Mouse (Mus musculus) inflammation-experienced regulatory T-cells, adult 6 months (primary cell): ENCODE measurements around the gene Otulin. TPM values are rescaled to one million over a fixed set of nuclear protein-coding genes. Genes with fewer than 3 reads are reported as not detected.

ENCODE experiments used
- ATAC-seq: one replicate; pipeline ENCODE4 v1.8.0; 2017
- polyA plus RNA-seq, 3 experiments: library from polyadenylated mRNA; unstranded; fragments of 100-300 nt; shearing (Covaris generic); gene quantifications; one replicate each; pipeline ENCODE4 v1.2.1; 2017

Otulin gene
- polyA plus RNA-seq, 3 experiments from 2014 or later: 10.4 to 14.3 (median 12.3) TPM

GRCm38 (mm10) chr15:27612533-27613221 is 17.8 kb downstream of the Otulin start:
- peak; percentile 98 for ATAC-seq

GRCm38 (mm10) chr15:27609554-27609953 is 20.9 kb downstream of the Otulin start:
- ATAC-seq: no peak

- peak; percentile 84 for ATAC-seq
These were observed 25.2 kb downstream of the Otulin start for GRCm38 (mm10) chr15:27605252-27605651.

- no peak for ATAC-seq
These were observed 25.9 kb downstream of the Otulin start for GRCm38 (mm10) chr15:27604558-27604957.

GRCm38 (mm10) chr15:27600524-27600923 is 30.0 kb downstream of the Otulin start:
- ATAC-seq: no peak

- ATAC-seq: no peak
These were observed 31.6 kb downstream of the Otulin start for GRCm38 (mm10) chr15:27598786-27599385.

GRCm38 (mm10) chr15:27597516-27597915 is 33.0 kb downstream of the Otulin start:
- ATAC-seq: no peak

- ATAC-seq: peak; percentile 94
These were observed 33.9 kb downstream of the Otulin start for GRCm38 (mm10) chr15:27596463-27597140.

GRCm38 (mm10) chr15:27595560-27595959 is 34.9 kb downstream of the Otulin start:
- ATAC-seq: no peak

GRCm38 (mm10) chr15:27594973-27595372 is 35.5 kb downstream of the Otulin start:
- ATAC-seq: no peak

GRCm38 (mm10) chr15:27593717-27594116 is 36.8 kb downstream of the Otulin start:
- no peak for ATAC-seq

GRCm38 (mm10) chr15:27592620-27593320 is 37.7 kb downstream of the Otulin start:
- no peak for ATAC-seq

GRCm38 (mm10) chr15:27590812-27591211 is 39.7 kb downstream of the Otulin start:
- no peak for ATAC-seq

- ATAC-seq: peak; percentile 53
These were observed 42.2 kb downstream of the Otulin start for GRCm38 (mm10) chr15:27588087-27588826.

GRCm38 (mm10) chr15:27586093-27586480 is 44.4 kb downstream of the Otulin start:
- ATAC-seq: no peak

GRCm38 (mm10) chr15:27585466-27586092 is 44.9 kb downstream of the Otulin start:
- ATAC-seq: no peak

GRCm38 (mm10) chr15:27583620-27584019 is 46.9 kb downstream of the Otulin start:
- ATAC-seq: no peak

- no peak for ATAC-seq
These were observed 47.5 kb downstream of the Otulin start for GRCm38 (mm10) chr15:27583042-27583441.

GRCm38 (mm10) chr15:27582428-27582827 is 48.1 kb downstream of the Otulin start:
- no peak for ATAC-seq

- ATAC-seq: no peak
These were observed 48.9 kb downstream of the Otulin start for GRCm38 (mm10) chr15:27581640-27582039.

GRCm38 (mm10) chr15:27580771-27581170 is 49.7 kb downstream of the Otulin start:
- ATAC-seq: no peak

GRCm38 (mm10) chr15:27579853-27580252 is 50.6 kb downstream of the Otulin start:
- no peak for ATAC-seq
